Comparison of ENCODE assay signal across 8 mouse cellular contexts in the genomic region with DNA sequence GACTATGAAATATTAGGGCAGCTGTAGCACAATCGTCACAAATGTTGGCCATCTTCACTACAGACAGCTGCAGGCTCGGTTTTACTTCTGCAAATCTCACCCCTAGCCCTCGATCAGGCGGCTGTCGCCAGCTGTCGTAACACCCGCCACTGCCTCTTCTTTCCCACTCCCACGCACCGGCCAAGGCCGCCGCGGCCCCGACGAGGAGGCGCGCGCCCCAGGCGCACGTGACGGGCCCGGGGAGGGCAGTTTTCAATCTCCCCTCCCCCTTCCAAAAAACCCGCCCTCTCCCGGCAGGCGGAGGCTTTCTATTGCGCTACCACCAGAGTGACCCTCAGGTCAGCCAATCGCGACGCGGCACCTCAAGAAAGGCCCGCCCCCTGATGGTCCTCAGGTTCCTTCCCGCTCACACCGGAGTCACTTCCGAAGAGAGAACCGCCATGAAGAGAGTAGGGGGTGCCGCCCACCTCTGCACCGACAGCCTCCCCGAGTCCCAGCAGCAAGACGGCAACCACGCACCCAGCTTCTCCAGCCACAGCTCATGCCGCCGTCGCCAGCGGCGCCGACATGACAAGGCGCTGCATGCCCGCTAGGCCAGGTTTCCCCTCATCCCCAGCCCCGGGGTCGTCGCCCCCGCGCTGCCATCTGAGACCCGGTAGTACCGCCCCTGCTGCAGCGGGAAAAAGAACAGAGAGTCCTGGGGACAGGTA. TPM values are rescaled to one million over a fixed set of nuclear protein-coding genes. Genes with fewer than 3 reads are reported as not detected.
DNase-seq lines count a peak whose midpoint lies in the region; ATAC-seq and TF ChIP-seq lines count a peak whose summit lies in the region.

Gene Slf2 (plus strand): TSS at position 408 of the 710 bp plus-strand sequence.

- peak within 1 kb of the TSS; percentile 81 for H3K4me2 ChIP-seq in heart, embryonic 15.5 days
- H3K4me2 ChIP-seq in liver, embryonic 14.5 days (ENCODE audit: low read depth), result peak within 1 kb of the TSS; percentile 72
- peak within 1 kb of the TSS; percentile 81 for H3K4me2 ChIP-seq in neural tube, embryonic 11.5 days (ENCODE audit: low read depth)
- H3K4me2 ChIP-seq in stomach, postnatal 0 days (replicated peaks; ENCODE audit: low read depth), result peak within 1 kb of the TSS; percentile 66

- peaks cover 58% of the 10 kb centered on the region for H3K4me1 ChIP-seq in forebrain, embryonic 10.5 days
- peaks cover 50% of the 10 kb centered on the region for H3K4me1 ChIP-seq in heart, embryonic 15.5 days (replicated peaks)
- H3K4me1 ChIP-seq in liver, embryonic 14.5 days (replicated peaks; ENCODE audit: control insufficient read depth in 2 of 2, insufficient read depth in 2 of 2, low read length in 1 of 2), result peaks cover 8 to 17% of the 10 kb centered on the region in 2 experiments; a peak in 3 of 4 replicates
- H3K4me1 ChIP-seq in neural tube, embryonic 11.5 days (ENCODE audit: control insufficient read depth, insufficient read depth, low read length), result peaks cover 15% of the 10 kb centered on the region
- peaks cover 2% of the 10 kb centered on the region; the same call in 1 of the 2 replicates for H3K4me1 ChIP-seq in stomach, postnatal 0 days (replicated peaks; ENCODE audit: control insufficient read depth, insufficient read depth)

- DNase-seq in CD8-positive naive resting alpha-beta T cell, adult 2 months (ENCODE audit: low read depth in 2 of 2, low spot score in 2 of 2), result peak; percentile 92 to 98
- DNase-seq in c-Kit-positive CD71-negative TER-119-negative erythroid progenitor cells, embryonic 14.5 days (ENCODE audit: low read depth), result peak; percentile 94
- peak; percentile 97 for DNase-seq in forebrain, embryonic 10.5 days (ENCODE audit: extremely low spot score, low spot score)
- DNase-seq in kidney, postnatal 25 days, result peak; percentile 99
- peak; percentile 93 to 94 (median 94) for DNase-seq in liver, embryonic 14.5 days (ENCODE audit: low read depth in 3 of 3, low spot score in 3 of 3)
- DNase-seq in neural tube, embryonic 11.5 days (ENCODE audit: low spot score), result peak; percentile 98
- peak; percentile 98 for DNase-seq in stomach, postnatal 0 days (ENCODE audit: low spot score)

- TF ChIP-seq EP300 in liver, embryonic 14.5 days (IDR thresholded peaks at IDR 0.05; ENCODE audit: low read depth), result no peak; the same call in 1 of the 2 replicates
- TF ChIP-seq EP300 in stomach, postnatal 0 days (optimal IDR thresholded peaks at IDR 0.05), result peak; percentile 37

- peak within 1 kb of the TSS; percentile 91 for H3K9ac ChIP-seq in heart, embryonic 15.5 days
- peak within 1 kb of the TSS; percentile 76 for H3K9ac ChIP-seq in liver, embryonic 14.5 days (replicated peaks)
- H3K9ac ChIP-seq in neural tube, embryonic 11.5 days (ENCODE audit: low read length), result peak within 1 kb of the TSS; percentile 77
- peak within 1 kb of the TSS; percentile 80 for H3K9ac ChIP-seq in stomach, postnatal 0 days (ENCODE audit: low read length)

- TF ChIP-seq CTCF in liver, embryonic 14.5 days (IDR thresholded peaks at IDR 0.05; ENCODE audit: low read depth), result peak; percentile 41; the same call in 1 of the 2 replicates
- peak; percentile 62 for TF ChIP-seq CTCF in stomach, postnatal 0 days (IDR thresholded peaks at IDR 0.05; ENCODE audit: low read depth)

- peak within 1 kb of the TSS; percentile 100 for H3K4me3 ChIP-seq in forebrain, embryonic 10.5 days
- H3K4me3 ChIP-seq in heart, embryonic 15.5 days, result peak within 1 kb of the TSS; percentile 100
- peak within 1 kb of the TSS; percentile 79 to 83 for H3K4me3 ChIP-seq in liver, embryonic 14.5 days (ENCODE audit: insufficient read depth in 1 of 2, low read depth in 2 of 2, low read length in 2 of 2)
- peak within 1 kb of the TSS; percentile 96 for H3K4me3 ChIP-seq in neural tube, embryonic 11.5 days (ENCODE audit: low read depth, low read length)
- peak within 1 kb of the TSS; percentile 95 for H3K4me3 ChIP-seq in stomach, postnatal 0 days (ENCODE audit: low read depth, low read length)

- peaks cover 34% of the 10 kb centered on the region for H3K36me3 ChIP-seq in forebrain, embryonic 10.5 days (replicated peaks)
- peaks cover 15% of the 10 kb centered on the region for H3K36me3 ChIP-seq in heart, embryonic 15.5 days
- H3K36me3 ChIP-seq in liver, embryonic 14.5 days (replicated peaks; ENCODE audit: control insufficient read depth, insufficient read depth, low read depth), result peaks cover 12% of the 10 kb centered on the region
- H3K36me3 ChIP-seq in neural tube, embryonic 11.5 days (ENCODE audit: control insufficient read depth, insufficient read depth, low read length), result peaks cover 8% of the 10 kb centered on the region
- no peaks in the 10 kb centered on the region for H3K36me3 ChIP-seq in stomach, postnatal 0 days (ENCODE audit: control insufficient read depth, insufficient read depth, low read length)

- H3K27ac ChIP-seq in forebrain, embryonic 10.5 days, result peak within 1 kb of the TSS; percentile 96
- peak within 1 kb of the TSS; percentile 86 for H3K27ac ChIP-seq in heart, embryonic 15.5 days
- H3K27ac ChIP-seq in liver, embryonic 14.5 days, result peak within 1 kb of the TSS; percentile 51
- peak within 1 kb of the TSS; percentile 67; the same call in 1 of the 2 replicates for H3K27ac ChIP-seq in neural tube, embryonic 11.5 days (ENCODE audit: low read depth, low read length)
- H3K27ac ChIP-seq in stomach, postnatal 0 days (replicated peaks), result peak within 1 kb of the TSS; percentile 82

- H3K27me3 ChIP-seq in forebrain, embryonic 10.5 days (ENCODE audit: poor library complexity, severe bottlenecking), result no peaks in the 10 kb centered on the region; the same call in 1 of the 2 replicates
- H3K27me3 ChIP-seq in heart, embryonic 15.5 days, result no peaks in the 10 kb centered on the region
- H3K27me3 ChIP-seq in liver, embryonic 14.5 days (ENCODE audit: control insufficient read depth, insufficient read depth, low read length), result no peaks in the 10 kb centered on the region; the same call in 1 of the 2 replicates
- no peaks in the 10 kb centered on the region for H3K27me3 ChIP-seq in neural tube, embryonic 11.5 days (ENCODE audit: control insufficient read depth, insufficient read depth, low read length)
- no peaks in the 10 kb centered on the region for H3K27me3 ChIP-seq in stomach, postnatal 0 days (ENCODE audit: control insufficient read depth, insufficient read depth, low read length)

- no peaks in the 10 kb centered on the region for H3K9me3 ChIP-seq in forebrain, embryonic 10.5 days
- H3K9me3 ChIP-seq in heart, embryonic 15.5 days (replicated peaks), result no peaks in the 10 kb centered on the region
- H3K9me3 ChIP-seq in liver, embryonic 14.5 days (ENCODE audit: control insufficient read depth, low read length), result no peaks in the 10 kb centered on the region
- H3K9me3 ChIP-seq in neural tube, embryonic 11.5 days (ENCODE audit: control insufficient read depth, low read length), result no peaks in the 10 kb centered on the region
- no peaks in the 10 kb centered on the region for H3K9me3 ChIP-seq in stomach, postnatal 0 days (ENCODE audit: control insufficient read depth, low read length)

- peak; percentile 97 for ATAC-seq in heart, embryonic 15.5 days (replicated peaks; ENCODE audit: insufficient number of reproducible peaks, insufficient read depth, low FRiP score, low read depth)
- peak; percentile 98 for ATAC-seq in liver, embryonic 14.5 days (ENCODE audit: insufficient read depth)
- ATAC-seq in neural tube, embryonic 11.5 days (ENCODE audit: insufficient read depth, low FRiP score, low TSS enrichment), result peak; percentile 97
- peak; percentile 97 for ATAC-seq in stomach, postnatal 0 days (ENCODE audit: low FRiP score, low TSS enrichment)

- WGBS in forebrain, embryonic 10.5 days, result under 1% methylated on average over 55 of the region's 55 CpGs
- WGBS in heart, embryonic 15.5 days, result 0% methylated on average over 55 of the region's 55 CpGs
- WGBS in liver, embryonic 14.5 days (ENCODE audit: insufficient replicate concordance), result under 1% methylated on average over 55 of the region's 55 CpGs
- WGBS in neural tube, embryonic 11.5 days, result under 1% methylated on average over 55 of the region's 55 CpGs
- under 1% methylated on average over 52 of the region's 55 CpGs for WGBS in stomach, postnatal 0 days

RNA-seq across cellular contexts. Expression of gene Slf2, which starts in this region (rescaled TPM):
- 53.9 and 54.1 TPM in 2 replicates for polyA plus RNA-seq in forebrain, embryonic 10.5 days (2016; fragmentation: Nextera tagmentation; extraction: Ambion mirVana)
- 28.1 and 30.0 TPM in 2 replicates for polyA plus RNA-seq in heart, embryonic 15.5 days (2015; fragmentation: Nextera tagmentation; extraction: Ambion mirVana)
- 5.6 and 8.6 TPM in 2 replicates for polyA plus RNA-seq in liver, embryonic 14.5 days (2012; rRNA removed)
- polyA plus RNA-seq in liver, embryonic 14.5 days (2014; fragmentation: Nextera tagmentation; extraction: Ambion mirVana), result 11.1 and 12.5 TPM in 2 replicates
- 46.4 and 53.6 TPM in 2 replicates for polyA plus RNA-seq in neural tube, embryonic 11.5 days (2014; fragmentation: Nextera tagmentation; extraction: Ambion mirVana)
- 9.3 and 9.8 TPM in 2 replicates for polyA plus RNA-seq in stomach, postnatal 0 days (2015; fragmentation: Nextera tagmentation; extraction: Ambion mirVana)

Comparison
In these comparisons a context has a peak if more than half of its experiments do, and no peak if none do; other contexts are left out.
1. Peak in every context shown above with its lines: DNase-seq, ATAC-seq, H3K4me3 ChIP-seq and H3K27ac ChIP-seq.